Mouse (Mus musculus) stomach, postnatal 0 days (tissue): ENCODE results near the gene C8b. TPM values are rescaled to one million over a fixed set of nuclear protein-coding genes. Genes with fewer than 3 reads are reported as not detected.

ENCODE experiments used
- ATAC-seq: fragments of 200-750 bp; cut with Nextera tagmentation; 2 replicates; pipeline ENCODE4 v1.8.0; 2017; ENCODE audit not compliant: low FRiP score, low TSS enrichment
- DNase-seq: peaks from one replicate; pipeline ENCODE4 v3.0.0-alpha.2; 2016; ENCODE audit warnings: low spot score
- H3K27ac ChIP-seq: fragments of 300-500 bp; sonication (generic); replicated peaks from 2 replicates; pipeline ENCODE4 v1.5.1; 2014; ENCODE audit warnings: mild to moderate bottlenecking, control low read depth
- H3K27me3 ChIP-seq: fragments of 300-500 bp; sonication (generic); 2 replicates; pipeline ENCODE4 v1.6.1; 2014; ENCODE audit warnings: low read length; ENCODE audit not compliant: control insufficient read depth, insufficient read depth
- H3K36me3 ChIP-seq: fragments of 300-500 bp; sonication (generic); 2 replicates; pipeline ENCODE4 v1.6.1; 2014; ENCODE audit warnings: low read length, mixed read lengths; ENCODE audit not compliant: control insufficient read depth, insufficient read depth
- H3K4me1 ChIP-seq: fragments of 300-500 bp; sonication (generic); replicated peaks from 2 replicates; pipeline ENCODE4 v1.6.1; 2014; ENCODE audit warnings: antibody characterized with exemption; ENCODE audit not compliant: control insufficient read depth, insufficient read depth
- H3K4me2 ChIP-seq: fragments of 300-500 bp; sonication (generic); replicated peaks from 2 replicates; pipeline ENCODE4 v1.6.1; 2014; ENCODE audit warnings: low read depth, mild to moderate bottlenecking, control low read depth, moderate library complexity
- H3K4me3 ChIP-seq: fragments of 300-500 bp; sonication (generic); 2 replicates; pipeline ENCODE4 v1.5.1; 2014; ENCODE audit warnings: low read depth, low read length, control low read depth
- H3K9ac ChIP-seq: fragments of 300-500 bp; sonication (generic); 2 replicates; pipeline ENCODE4 v1.6.1; 2014; ENCODE audit warnings: mild to moderate bottlenecking, low read length, control low read depth, mixed read lengths
- H3K9me3 ChIP-seq: fragments of 300-500 bp; sonication (generic); 2 replicates; pipeline ENCODE4 v1.6.1; 2016; ENCODE audit warnings: low read length; ENCODE audit not compliant: control insufficient read depth
- CTCF ChIP-seq: IDR thresholded peaks from 2 replicates; pipeline ENCODE4 v1.5.1; 2016; ENCODE audit warnings: antibody characterized with exemption, low read depth, mild to moderate bottlenecking, moderate library complexity
- EP300 ChIP-seq: optimal IDR thresholded peaks from 2 replicates; pipeline ENCODE3; 2016; ENCODE audit warnings: antibody characterized with exemption
- WGBS: fragments of 180-500 bp; shearing (Covaris S2); extraction: QIAGEN DNeasy Blood & Tissue Kit; methylation state at CpG from one replicate; pipeline ENCODE4 v1.1.7; 2014; 5-methylcytosine and 5-hydroxymethylcytosine counted together
- polyA plus RNA-seq: library from polyadenylated mRNA; unstranded; fragments of >200 nt; fragmentation: Nextera tagmentation; extraction: Ambion mirVana; gene quantifications from 2 replicates; pipeline ENCODE4 v1.2.1, GENCODE M21; 2015

The C8b gene
- polyA plus RNA-seq, 1 experiment from 2014 or later = 0.17 TPM

DNA sequence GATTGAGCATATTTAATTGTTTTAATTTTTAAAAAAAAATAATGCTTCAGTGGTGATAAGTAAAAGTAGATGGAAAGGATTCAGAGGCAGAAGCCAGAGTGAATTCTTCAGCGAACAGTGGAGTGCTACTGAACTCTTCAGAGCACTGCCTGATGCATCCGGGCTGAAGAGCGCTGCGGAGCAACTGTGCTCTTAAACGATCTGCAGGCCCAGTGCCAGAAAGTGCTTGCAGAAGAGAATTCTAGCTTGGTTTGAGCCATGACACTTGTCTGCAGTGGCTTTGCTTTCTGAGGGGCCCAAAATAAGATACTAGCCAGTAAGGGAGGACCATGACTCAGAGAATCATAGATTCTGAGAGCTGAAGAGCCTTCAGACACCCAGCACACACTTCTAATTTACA lies 62.8 kb downstream of the C8b start:
- Histone ChIP-seq H3K9me3 (no peaks in the 10 kb centered on the region), H3K36me3 (no peaks in the 10 kb centered on the region), H3K4me1 (no peaks in the 10 kb centered on the region), H3K4me2 (no peak overlapping the region), H3K27ac (no peak overlapping the region), H3K9ac (no peak overlapping the region), H3K27me3 (no peaks in the 10 kb centered on the region), H3K4me3 (no peak overlapping the region)
- no peak for TF ChIP-seq CTCF
- TF ChIP-seq EP300 = no peak
- no peak for ATAC-seq
- DNase-seq = no peak
- WGBS = 56% methylated on average over 5 of the region's 5 CpGs

DNA sequence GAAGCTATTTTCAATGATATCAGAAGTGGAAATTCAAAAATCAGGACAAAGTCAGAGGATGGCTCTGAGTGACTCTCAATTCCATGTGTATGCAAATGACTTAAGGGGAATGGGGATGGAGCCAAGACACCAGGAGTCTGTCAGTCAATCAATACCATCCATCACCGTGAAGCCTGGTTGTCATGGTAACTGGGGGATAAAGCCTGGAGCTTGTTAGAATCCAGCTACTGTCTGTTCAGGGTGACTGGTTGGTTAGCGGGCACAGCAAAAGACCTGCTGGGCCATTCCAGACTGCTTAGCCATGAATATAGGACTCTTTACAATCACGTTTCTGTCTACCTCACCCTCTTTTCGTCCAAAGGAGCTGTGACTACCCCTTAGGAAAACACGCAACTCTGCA lies 69.0 kb downstream of the C8b start:
- DNase-seq = no peak

DNA sequence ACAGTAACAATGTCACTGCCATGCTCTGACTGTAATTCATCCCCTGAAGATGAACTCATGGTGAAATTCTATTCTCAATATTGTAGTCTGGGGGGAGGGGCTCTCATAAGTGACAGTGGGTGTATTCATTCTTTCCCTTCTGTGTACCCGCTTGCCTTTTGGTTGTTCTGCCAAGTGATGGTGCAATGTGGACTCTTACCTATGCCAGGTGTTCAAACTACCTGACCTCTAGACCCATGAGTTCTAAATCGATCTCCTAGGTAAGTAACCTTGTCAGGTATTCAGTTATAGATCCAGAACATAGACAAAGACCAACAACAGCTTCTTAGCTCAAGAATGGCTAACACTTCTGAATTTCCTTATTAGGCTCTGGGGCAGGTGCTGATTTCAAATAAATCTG lies 72.2 kb downstream of the C8b start:
- Histone ChIP-seq H3K27me3 (no peaks in the 10 kb centered on the region), H3K36me3 (no peaks in the 10 kb centered on the region), H3K27ac (no peak overlapping the region), H3K4me1 (no peaks in the 10 kb centered on the region), H3K9ac (no peak overlapping the region), H3K4me2 (no peak overlapping the region), H3K9me3 (no peaks in the 10 kb centered on the region), H3K4me3 (no peak overlapping the region)
- ATAC-seq (no peak), DNase-seq (no peak)
- no peak for TF ChIP-seq CTCF
- 64% methylated on average over 2 of the region's 2 CpGs for WGBS

More for the DNA sequence above, 69.0 kb downstream of the C8b start:
- Histone ChIP-seq H3K36me3 (no peaks in the 10 kb centered on the region), H3K4me3 (no peak overlapping the region), H3K9me3 (no peaks in the 10 kb centered on the region), H3K4me1 (no peaks in the 10 kb centered on the region), H3K9ac (no peak overlapping the region), H3K27ac (no peak overlapping the region), H3K4me2 (no peak overlapping the region), H3K27me3 (no peaks in the 10 kb centered on the region)
- no peak for ATAC-seq
- TF ChIP-seq CTCF (no peak), EP300 (no peak)
- 66% methylated on average over 5 of the region's 5 CpGs for WGBS

DNA sequence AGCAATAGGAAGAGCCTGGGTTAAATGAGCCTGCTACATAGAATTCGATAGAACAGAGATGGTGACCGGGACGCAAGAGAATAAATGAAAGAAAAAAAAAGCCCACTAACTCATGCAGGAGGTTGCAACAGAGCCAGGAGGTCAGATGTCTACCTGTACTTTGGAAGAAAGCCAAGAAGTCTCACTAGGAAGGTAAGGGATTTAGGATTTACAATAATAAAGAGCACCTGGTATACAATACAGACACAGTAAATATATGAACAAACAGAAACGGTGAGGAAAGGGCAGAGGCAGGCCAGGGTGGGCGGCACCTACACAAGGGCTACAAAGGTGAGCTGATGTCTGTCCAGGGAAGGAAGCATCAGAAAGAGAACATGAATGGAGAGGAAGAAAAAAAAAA lies 76.1 kb downstream of the C8b start:
- Histone ChIP-seq H3K4me3 (no peak overlapping the region), H3K4me2 (no peak overlapping the region), H3K36me3 (no peaks in the 10 kb centered on the region), H3K9ac (no peak overlapping the region), H3K27me3 (no peaks in the 10 kb centered on the region), H3K4me1 (no peaks in the 10 kb centered on the region), H3K27ac (no peak overlapping the region), H3K9me3 (no peaks in the 10 kb centered on the region)
- 69% methylated on average over 5 of the region's 5 CpGs for WGBS
- ATAC-seq (no peak), DNase-seq (no peak)
- TF ChIP-seq EP300 (no peak), CTCF (no peak)

DNA sequence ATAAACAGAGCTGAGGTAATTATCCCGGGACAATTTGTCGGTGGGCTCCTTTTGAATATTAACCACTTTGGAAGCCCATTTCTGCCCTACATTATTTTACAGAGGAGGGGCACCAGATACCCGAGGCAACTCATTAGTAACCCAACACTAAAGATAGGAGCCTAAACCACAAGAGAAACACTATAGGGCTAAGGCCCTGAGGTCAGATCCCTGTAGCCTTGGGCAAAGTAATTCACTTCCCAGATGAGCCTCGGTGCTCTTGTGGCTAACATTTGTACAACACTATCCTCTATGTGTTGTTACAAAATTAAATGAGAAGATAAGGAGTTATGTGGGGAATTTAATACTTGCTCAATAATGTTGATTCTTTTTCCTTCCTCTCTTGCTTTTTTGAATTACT lies 77.4 kb downstream of the C8b start:
- no peak overlapping the region for H3K4me3 ChIP-seq
- H3K36me3 ChIP-seq = no peaks in the 10 kb centered on the region
- ATAC-seq = no peak
- H3K9ac ChIP-seq = no peak overlapping the region
- H3K4me2 ChIP-seq = no peak overlapping the region
- no peaks in the 10 kb centered on the region for H3K27me3 ChIP-seq
- DNase-seq = no peak
- no peaks in the 10 kb centered on the region for H3K9me3 ChIP-seq
- no peak overlapping the region for H3K27ac ChIP-seq
- WGBS = 56% methylated on average over 4 of the region's 4 CpGs
- no peaks in the 10 kb centered on the region for H3K4me1 ChIP-seq
- TF ChIP-seq CTCF (no peak), EP300 (no peak)

Other genes with a start within 250 kb of the C8b start
- gene Gm17662, start 91.0 kb downstream of the C8b start, polyA plus RNA-seq = not detected in 2 replicates
- gene C8a, start 110.1 kb downstream of the C8b start, polyA plus RNA-seq = 0.06 TPM in 1 of 2 replicates, not detected in the other
- gene Fyb2, start 147.1 kb downstream of the C8b start, polyA plus RNA-seq = 0.06 and 0.10 TPM in 2 replicates